18 mouse cellular contexts compared by ENCODE assay signal in the genomic region with DNA sequence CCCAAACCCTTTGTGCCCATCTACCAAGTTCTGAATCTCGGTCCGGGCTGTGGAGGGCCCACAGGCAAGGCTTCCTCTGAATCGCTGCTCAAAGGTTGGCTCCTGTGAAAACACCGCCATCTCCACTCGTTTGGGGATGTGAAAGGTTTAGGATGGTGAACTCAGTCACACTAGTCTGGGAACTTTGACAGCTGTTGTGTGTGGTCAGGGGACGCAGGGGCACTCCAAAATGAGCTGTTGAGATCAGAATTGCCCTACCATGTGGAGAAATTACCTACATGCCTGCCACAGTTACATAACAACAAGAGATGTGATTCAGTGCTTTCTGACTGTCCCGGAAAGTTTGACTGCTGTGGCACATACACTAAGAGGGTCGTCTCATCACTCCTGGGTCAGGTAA. TPM values are rescaled to one million over a fixed set of nuclear protein-coding genes. Genes with fewer than 3 reads are reported as not detected.
DNase-seq lines count a peak whose midpoint lies in the region; ATAC-seq and TF ChIP-seq lines count a peak whose summit lies in the region.
"Had no signal": no experiment of that assay in that cellular context is flagged by ENCODE, and none has a peak within 500 bp of the region (broad histone marks: within the 10 kb centered on the region; RNA-seq: fewer than 3 reads in every experiment).

No protein-coding gene starts in this region.

- TF ChIP-seq POLR2A in limb, embryonic 14.5 days (IDR thresholded peaks at IDR 0.05; ENCODE audit: borderline replicate concordance, extremely low read depth, insufficient read depth, insufficient read length) = no peak

- no peaks in the 10 kb centered on the region for H3K79me3 ChIP-seq in C2C12 (ENCODE audit: low read depth)

- no peak overlapping the region for H3K4me3 ChIP-seq in heart, embryonic 12.5 days
- H3K4me3 ChIP-seq in C2C12 (ENCODE audit: insufficient read depth, poor library complexity, severe bottlenecking) = no peak overlapping the region
- H3K4me3 ChIP-seq in limb, embryonic 14.5 days (replicated peaks; ENCODE audit: low read length) = no peak overlapping the region
- H3K4me3 ChIP-seq: embryonic facial prominence, embryonic 13.5 days; forebrain, embryonic 10.5 days; hindbrain, embryonic 12.5 days; limb, embryonic 12.5 days; midbrain, embryonic 13.5 days; neural tube, embryonic 13.5 days had no signal

- H3K27me3 ChIP-seq in heart, embryonic 12.5 days (replicated peaks) = no peaks in the 10 kb centered on the region
- H3K27me3 ChIP-seq in C2C12 (ENCODE audit: control insufficient read depth, insufficient read depth, insufficient read length) = no peaks in the 10 kb centered on the region
- no peaks in the 10 kb centered on the region for H3K27me3 ChIP-seq in limb, embryonic 14.5 days (ENCODE audit: control insufficient read depth, insufficient read depth, low read length)
- H3K27me3 ChIP-seq: embryonic facial prominence, embryonic 13.5 days; hindbrain, embryonic 12.5 days; limb, embryonic 12.5 days; midbrain, embryonic 13.5 days; neural tube, embryonic 13.5 days had no signal

- H3K4me1 ChIP-seq in heart, embryonic 12.5 days (replicated peaks) = peaks cover 27% of the 10 kb centered on the region
- peaks cover 10% of the 10 kb centered on the region for H3K4me1 ChIP-seq in limb, embryonic 14.5 days (ENCODE audit: control insufficient read depth, insufficient read depth, low read length)
- H3K4me1 ChIP-seq: hindbrain, embryonic 12.5 days; midbrain, embryonic 13.5 days; neural tube, embryonic 13.5 days had no signal

- H3K27ac ChIP-seq in heart, embryonic 12.5 days (ENCODE audit: poor library complexity, severe bottlenecking) = peak overlapping the region; percentile 92
- H3K27ac ChIP-seq in limb, embryonic 14.5 days (replicated peaks; ENCODE audit: low read depth, low read length) = 0 out of 2 replicates have a peak overlapping the region, but pooled peaks have one; percentile 38
- H3K27ac ChIP-seq: forebrain, embryonic 10.5 days; hindbrain, embryonic 12.5 days; limb, embryonic 12.5 days; midbrain, embryonic 13.5 days; neural tube, embryonic 13.5 days; stomach, postnatal 0 days had no signal

- ATAC-seq in heart, embryonic 12.5 days (ENCODE audit: insufficient number of reproducible peaks, low FRiP score) = peak; percentile 26; the same call in 1 of the 2 replicates
- ATAC-seq in limb, embryonic 14.5 days (ENCODE audit: low FRiP score, low read depth) = no peak
- ATAC-seq: forebrain, postnatal 0 days; midbrain, embryonic 13.5 days had no signal

- H3K9ac ChIP-seq in heart, embryonic 12.5 days = no peak overlapping the region
- H3K9ac ChIP-seq in limb, embryonic 14.5 days (ENCODE audit: low read depth, low read length, severe bottlenecking) = no peak overlapping the region
- H3K9ac ChIP-seq: embryonic facial prominence, embryonic 13.5 days; forebrain, postnatal 0 days; hindbrain, embryonic 12.5 days; limb, embryonic 12.5 days; midbrain, embryonic 13.5 days; neural tube, embryonic 13.5 days had no signal

- 72% methylated on average over 8 of the region's 8 CpGs for WGBS in heart, embryonic 12.5 days
- WGBS in limb, embryonic 14.5 days = 74% methylated on average over 8 of the region's 8 CpGs

- H3K79me2 ChIP-seq in C2C12 (ENCODE audit: control insufficient read depth, insufficient read depth) = no peaks in the 10 kb centered on the region

- H3K4me2 ChIP-seq in heart, embryonic 12.5 days = no peak overlapping the region
- H3K4me2 ChIP-seq in limb, embryonic 14.5 days (replicated peaks; ENCODE audit: low read depth, low read length, severe bottlenecking) = no peak overlapping the region
- H3K4me2 ChIP-seq: embryonic facial prominence, embryonic 13.5 days; hindbrain, embryonic 12.5 days; limb, embryonic 12.5 days; midbrain, embryonic 13.5 days; neural tube, embryonic 13.5 days had no signal

- no peaks in the 10 kb centered on the region for H3K36me3 ChIP-seq in heart, embryonic 12.5 days
- H3K36me3 ChIP-seq in C2C12 (ENCODE audit: control insufficient read depth, insufficient read depth) = no peaks in the 10 kb centered on the region
- no peaks in the 10 kb centered on the region for H3K36me3 ChIP-seq in limb, embryonic 14.5 days (ENCODE audit: control insufficient read depth, insufficient read depth, low read length)
- H3K36me3 ChIP-seq: embryonic facial prominence, embryonic 13.5 days; forebrain, embryonic 10.5 days; hindbrain, embryonic 12.5 days; limb, embryonic 12.5 days; midbrain, embryonic 13.5 days; neural tube, embryonic 13.5 days had no signal

- intact Hi-C loops in left cerebral cortex, postnatal 10 days (cut with DNase I) = no loop called here

- DNase-seq in adrenal gland, postnatal 25 days = peak; percentile 14
- no peak for DNase-seq in adrenal gland, adult 2 months
- no peak for DNase-seq in heart, adult 9 months (ENCODE audit: low spot score in 2 of 2)
- DNase-seq in limb, embryonic 14.5 days (ENCODE audit: low spot score) = no peak
- DNase-seq in left cerebral cortex, postnatal 10 days (ENCODE audit: extremely low spot score in 1 of 2, low spot score in 2 of 2) = no peak
- DNase-seq: cerebellum, adult 9-11 months; forebrain, postnatal 0 days; kidney, postnatal 10 days; right cerebral cortex, adult 18-20 months had no signal

- no peaks in the 10 kb centered on the region for H3K9me3 ChIP-seq in heart, embryonic 12.5 days (replicated peaks)
- no peaks in the 10 kb centered on the region for H3K9me3 ChIP-seq in limb, embryonic 14.5 days (ENCODE audit: control insufficient read depth, low read length)
- H3K9me3 ChIP-seq: embryonic facial prominence, embryonic 13.5 days; forebrain, embryonic 10.5 days; hindbrain, embryonic 12.5 days; limb, embryonic 12.5 days; midbrain, embryonic 13.5 days; neural tube, embryonic 13.5 days had no signal

- TF ChIP-seq CTCF in C2C12 (IDR thresholded peaks at IDR 0.05; ENCODE audit: control insufficient read depth, insufficient read depth, insufficient read length) = no peak

- H3ac ChIP-seq in C2C12 (ENCODE audit: control insufficient read depth, insufficient read length, low read depth) = no peak overlapping the region

TF ChIP-seq in C2C12, 6 proteins besides CTCF, POLR2A, EP300 and RAD21:
- TF ChIP-seq USF1 (IDR thresholded peaks at IDR 0.05; ENCODE audit: low read depth) (no peak), MYOD1 (IDR thresholded peaks at IDR 0.05; ENCODE audit: control insufficient read depth, insufficient read length, low read depth) (peak; percentile 71)
TF ChIP-seq in C2C12: peak in this region for 1.

RNA-seq across cellular contexts. Expression of a gene that starts 36.1 kb away (rescaled TPM):
- 40.8 and 41.1 TPM in 2 replicates for total RNA-seq in adrenal gland, postnatal 25 days (2021)
- total RNA-seq in adrenal gland, adult 2 months (2021) = 10 to 100 TPM; 30.8 to 39.7 TPM
- 10.0 and 15.0 TPM in 2 replicates for polyA plus RNA-seq in adrenal gland, adult 2 months (2012; rRNA removed)
- polyA plus RNA-seq in heart, embryonic 12.5 days (2016; fragmentation: Nextera tagmentation; extraction: Ambion mirVana) = 56.0 and 56.3 TPM in 2 replicates
- 27.2 TPM for polyA plus RNA-seq in C2C12 (2012; fragmentation: generic; extraction: Trizol)
- polyA plus RNA-seq in limb, embryonic 14.5 days (2012; rRNA removed) = 21.4 and 24.0 TPM in 2 replicates
- 41.3 and 46.6 TPM in 2 replicates for polyA plus RNA-seq in limb, embryonic 14.5 days (2014; fragmentation: Nextera tagmentation; extraction: Ambion mirVana)
- total RNA-seq in left cerebral cortex, postnatal 10 days (2021) = 10 to 100 TPM; 34.8 to 35.8 TPM

RNA-seq across cellular contexts. Expression of a gene that starts 36.2 kb away (rescaled TPM):
- 44.0 and 49.5 TPM in 2 replicates for total RNA-seq in adrenal gland, postnatal 25 days (2021)
- total RNA-seq in adrenal gland, adult 2 months (2021) = 10 to 100 TPM; 45.6 to 54.2 TPM
- 13.8 and 20.6 TPM in 2 replicates for polyA plus RNA-seq in adrenal gland, adult 2 months (2012; rRNA removed)
- polyA plus RNA-seq in heart, embryonic 12.5 days (2016; fragmentation: Nextera tagmentation; extraction: Ambion mirVana) = 72.6 and 73.0 TPM in 2 replicates
- 50.4 TPM for polyA plus RNA-seq in C2C12 (2012; fragmentation: generic; extraction: Trizol)
- 32.9 and 36.6 TPM in 2 replicates for polyA plus RNA-seq in limb, embryonic 14.5 days (2012; rRNA removed)
- 54.1 and 55.7 TPM in 2 replicates for polyA plus RNA-seq in limb, embryonic 14.5 days (2014; fragmentation: Nextera tagmentation; extraction: Ambion mirVana)
- total RNA-seq in left cerebral cortex, postnatal 10 days (2021) = 10 to 100 TPM; 27.5 to 29.6 TPM
